Mouse (Mus musculus) gastrocnemius, postnatal 4 days (tissue): ENCODE data around the gene Adk. TPM values are rescaled to one million over a fixed set of nuclear protein-coding genes. Genes with fewer than 3 reads are reported as not detected.

Source experiments
- DNase-seq, 2 experiments: peaks; one replicate each; pipeline ENCODE4 v3.0.0; 2021 to 2022; ENCODE audit warnings: low spot score in 2 of 2, mixed read lengths in 2 of 2
- total RNA-seq, 2 experiments: library from RNA; stranded (reverse); gene quantifications; 2 replicates each; pipeline ENCODE4 v1.2.3; 2021

The Adk gene
- total RNA-seq, 2 experiments from 2014 or later: 40.6 to 57.3 TPM

DNA sequence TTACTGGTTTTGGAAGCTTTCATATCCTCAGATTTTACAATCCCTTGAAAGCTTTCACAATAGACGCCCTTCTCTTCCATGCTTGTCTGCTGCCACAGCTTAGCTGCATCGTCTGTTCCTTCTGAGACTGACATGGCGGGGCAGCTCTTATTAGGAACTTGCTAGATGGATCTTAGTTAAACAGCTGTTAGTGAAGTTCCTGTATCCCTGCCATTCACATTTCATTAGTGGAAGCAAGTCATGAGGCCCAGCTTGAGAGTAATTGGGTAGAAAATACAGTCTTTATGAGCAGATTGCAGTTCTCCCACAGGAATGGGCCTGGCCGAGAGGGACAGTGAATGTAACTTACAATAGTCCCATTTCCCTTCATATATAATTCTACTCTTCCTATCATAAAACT lies 356.5 kb downstream of the Adk start:
- DNase-seq: no peak

- no peak for DNase-seq
Measured at GRCm38 (mm10) chr14:21410769-21411477, 358.5 kb downstream of the Adk start.

DNA sequence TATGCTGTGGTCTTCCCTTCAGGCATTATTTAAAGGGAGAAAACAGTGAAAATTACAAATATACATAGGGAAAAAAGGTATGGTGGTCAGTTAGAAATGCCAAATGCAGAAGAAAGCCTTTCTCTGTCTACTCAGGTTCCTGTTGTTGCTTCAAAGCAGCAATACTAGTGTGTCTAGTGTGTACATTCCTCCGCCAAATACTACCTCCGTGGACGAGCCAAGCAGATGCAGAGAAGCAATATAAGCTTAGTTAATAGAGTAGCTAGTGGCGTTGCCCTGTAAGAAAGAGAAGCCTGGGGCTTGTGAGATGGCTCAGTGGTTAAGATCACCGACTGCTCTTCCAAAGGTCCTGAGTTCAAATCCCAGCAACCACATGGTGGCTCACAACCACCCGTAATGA lies 359.1 kb downstream of the Adk start:
- no peak for DNase-seq

- no peak for DNase-seq
Measured at GRCm38 (mm10) chr14:21418332-21418731, 366.0 kb downstream of the Adk start.

DNA sequence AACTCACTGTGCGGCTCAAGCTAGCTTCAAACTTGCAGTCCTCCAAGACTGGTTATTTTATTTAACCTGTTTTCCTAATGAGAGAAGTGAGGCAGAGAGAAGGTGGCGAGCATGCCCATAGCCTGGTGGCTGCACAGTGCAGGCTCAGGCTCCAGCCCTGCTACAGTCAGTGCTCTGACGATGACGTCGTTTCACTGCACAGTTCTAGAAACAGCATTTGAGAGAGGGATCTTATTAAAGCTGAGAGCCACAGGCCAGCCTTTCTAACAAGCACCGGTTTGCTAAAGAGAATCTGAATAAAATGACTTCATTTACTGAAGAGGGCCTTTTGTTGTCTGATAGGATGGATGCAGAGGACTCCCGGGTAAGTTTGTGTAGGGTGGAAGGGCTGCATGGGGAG lies 375.0 kb downstream of the Adk start:
- no peak for DNase-seq

DNA sequence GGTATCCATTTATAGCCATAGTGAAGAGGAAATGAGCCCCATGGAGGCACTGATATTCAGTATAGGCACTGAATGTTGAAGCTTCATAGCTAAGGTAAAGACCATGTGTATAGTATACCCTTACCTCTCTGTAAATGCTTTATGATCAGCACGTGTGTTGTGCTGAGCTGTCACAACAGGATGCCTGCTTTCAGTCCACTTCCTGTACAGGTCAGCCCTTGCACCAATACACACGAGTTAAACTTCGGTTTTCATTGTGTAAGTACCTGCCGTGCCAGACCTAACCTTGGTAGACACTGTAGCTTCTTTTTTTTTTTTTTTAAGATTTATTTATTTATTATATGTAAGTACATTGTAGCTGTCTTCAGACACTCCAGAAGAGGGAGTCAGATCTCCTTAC lies 381.0 kb downstream of the Adk start:
- DNase-seq: no peak

GRCm38 (mm10) chr14:21433995-21434394 lies 381.6 kb downstream of the Adk start:
- DNase-seq: no peak

- DNase-seq: no peak
Measured at GRCm38 (mm10) chr14:21434686-21435085, 382.3 kb downstream of the Adk start.

- peak in 1 of 2 experiments; percentile 19 for DNase-seq
Measured at GRCm38 (mm10) chr14:21439785-21440184, 387.4 kb downstream of the Adk start.

- no peak for DNase-seq
Measured at GRCm38 (mm10) chr14:21440526-21440925, 388.2 kb downstream of the Adk start.

DNA sequence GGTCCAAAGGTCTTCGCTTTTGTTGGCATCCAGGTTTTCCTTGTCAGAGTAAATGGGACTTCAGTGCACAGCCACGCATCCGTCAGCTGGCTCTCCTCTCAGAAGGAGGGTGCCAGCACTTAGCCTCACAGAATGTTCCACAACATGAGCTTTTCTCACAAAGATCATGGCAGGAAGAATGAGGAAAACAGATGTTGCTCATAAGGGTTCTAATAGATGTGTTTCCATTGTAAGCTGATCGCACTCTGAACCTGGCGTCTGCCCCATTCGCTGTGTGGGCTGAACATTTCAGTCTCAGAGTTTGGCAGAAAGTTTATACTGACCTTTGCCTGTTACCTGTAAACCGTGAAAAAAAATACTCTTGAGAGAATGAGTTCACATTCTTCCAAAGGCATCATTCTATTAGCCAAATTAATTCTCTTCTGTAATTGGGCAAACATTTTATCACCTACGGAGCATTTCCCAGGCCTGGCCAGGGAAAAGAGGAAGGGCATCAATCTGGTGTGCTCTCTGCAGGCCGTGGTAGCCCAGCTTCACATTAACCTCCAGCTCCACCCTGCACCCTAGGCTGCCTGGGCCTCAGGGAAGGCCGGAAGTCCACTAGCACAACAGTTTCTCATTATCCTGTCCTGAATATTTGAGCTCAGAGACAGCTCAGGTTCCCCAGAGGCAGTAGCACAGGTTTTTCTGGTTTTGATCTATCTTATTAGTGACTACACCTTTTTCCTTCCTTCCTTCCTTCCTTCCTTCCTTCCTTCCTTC lies 389.6 kb downstream of the Adk start:
- DNase-seq: peak in 1 of 2 experiments; percentile 58

DNA sequence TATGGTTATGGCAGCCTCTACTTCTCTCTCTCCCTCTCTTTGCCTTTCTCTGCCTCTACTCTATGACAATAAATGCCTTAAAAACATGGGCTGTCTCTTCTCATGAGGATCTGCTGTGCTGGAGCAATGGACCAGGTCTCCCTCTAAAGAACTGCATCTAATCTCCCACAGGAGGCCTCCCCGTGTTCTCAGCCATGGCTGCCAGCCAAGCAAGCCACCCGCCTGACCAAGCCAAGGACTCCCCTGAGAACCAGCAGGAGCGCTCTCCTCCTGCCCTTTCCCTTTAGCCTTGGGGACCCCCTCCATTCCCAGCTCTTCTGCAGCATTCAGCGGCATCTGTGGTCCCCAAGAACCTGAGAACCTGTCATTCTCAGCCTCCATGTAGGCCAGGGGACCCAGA lies 400.2 kb downstream of the Adk start:
- DNase-seq: no peak

GRCm38 (mm10) chr14:21453896-21454295 lies 401.5 kb downstream of the Adk start:
- DNase-seq: no peak

DNA sequence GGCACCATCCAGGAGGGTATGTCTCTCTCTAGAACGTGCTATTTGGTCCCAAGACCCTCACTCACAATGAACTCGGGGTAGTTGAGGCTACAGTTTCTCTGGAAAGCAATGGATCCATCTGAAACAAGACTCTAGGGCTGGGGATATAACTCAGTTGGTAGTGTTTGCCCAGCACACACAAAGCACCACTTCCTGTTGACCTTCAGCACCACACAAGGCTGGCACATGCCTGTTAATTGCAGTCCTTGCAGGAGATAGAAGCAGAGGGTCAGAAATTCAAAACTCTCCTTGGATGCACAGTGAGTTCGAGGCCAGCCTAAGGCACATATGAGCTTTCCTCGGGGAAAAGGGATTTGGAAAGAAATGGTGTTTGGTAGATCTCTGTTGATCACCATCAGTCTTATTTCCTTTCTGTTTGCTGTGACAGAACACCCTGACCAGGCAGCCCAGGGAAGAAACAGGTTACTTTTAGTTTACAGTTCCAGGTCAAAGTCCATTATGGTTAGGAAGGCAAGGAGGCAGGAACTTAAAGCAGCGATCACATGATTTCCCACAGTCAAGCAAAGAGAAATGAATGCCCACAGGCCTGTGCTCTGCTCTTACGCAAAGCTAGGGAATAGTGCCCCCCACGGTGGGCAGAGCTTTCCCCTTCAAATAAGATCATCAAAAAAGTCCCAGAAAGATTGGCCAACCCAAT lies 403.4 kb downstream of the Adk start:
- DNase-seq: no peak

GRCm38 (mm10) chr14:21456526-21456925 lies 404.2 kb downstream of the Adk start:
- DNase-seq: no peak

DNA sequence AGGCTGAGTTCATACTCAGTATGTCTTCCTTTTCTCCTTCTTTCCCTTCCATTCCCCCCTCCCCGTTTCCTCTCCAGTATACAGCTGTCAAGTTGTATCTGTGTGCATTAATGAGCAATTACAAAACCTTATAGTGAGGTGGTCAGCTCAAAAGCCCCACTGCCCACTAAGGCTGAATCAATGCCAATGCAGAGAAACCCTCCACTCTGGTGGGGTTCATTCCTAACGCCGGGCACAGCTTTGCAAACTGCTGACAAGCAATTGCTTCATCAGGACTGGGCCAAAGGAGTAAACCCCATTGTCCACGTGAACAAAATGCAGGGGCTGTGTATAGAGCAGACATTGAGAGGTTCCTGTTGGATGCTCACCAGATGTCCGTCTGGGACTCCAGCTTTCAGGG lies 405.5 kb downstream of the Adk start:
- no peak for DNase-seq

- DNase-seq: no peak
Measured at GRCm38 (mm10) chr14:21458696-21459095, 406.3 kb downstream of the Adk start.

DNA sequence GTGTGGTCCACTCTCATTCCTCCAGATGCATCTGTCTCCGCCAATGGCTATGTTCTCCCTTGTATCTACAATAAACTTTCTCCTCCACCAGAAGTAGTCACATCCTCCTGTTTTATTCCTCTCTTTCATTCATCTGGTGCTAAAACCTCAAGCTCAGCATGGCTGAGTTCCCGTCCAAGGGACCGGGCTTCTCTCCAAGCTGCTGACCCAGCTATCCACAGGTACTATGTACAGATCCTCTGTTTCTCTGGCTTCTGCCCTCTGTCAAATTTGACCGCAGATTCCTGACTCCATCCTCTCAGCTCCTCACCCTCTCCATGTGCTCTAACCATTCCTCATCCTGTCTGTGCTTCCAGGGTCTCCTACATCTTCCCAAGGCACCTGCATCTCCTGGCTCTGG lies 406.8 kb downstream of the Adk start:
- no peak for DNase-seq

DNA sequence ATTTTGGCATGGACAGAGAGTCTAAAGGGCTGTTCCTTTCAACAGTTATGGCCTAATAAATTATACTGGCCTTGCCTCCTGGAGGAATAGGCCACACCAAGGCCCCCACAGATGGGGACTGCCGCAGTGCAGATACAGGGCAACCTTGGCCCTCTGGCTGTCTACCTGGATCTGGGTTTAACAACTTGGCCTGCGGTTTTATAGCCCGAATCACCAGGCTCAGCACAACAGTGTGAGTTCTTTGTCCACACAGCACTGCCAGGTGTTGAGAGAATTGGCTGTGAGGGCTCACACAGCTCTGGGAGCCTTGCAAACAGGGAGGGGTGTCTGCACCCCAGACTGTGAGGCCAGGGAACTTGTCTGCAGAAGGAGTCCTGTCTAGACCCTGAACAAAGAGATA lies 410.0 kb downstream of the Adk start:
- DNase-seq: no peak

DNA sequence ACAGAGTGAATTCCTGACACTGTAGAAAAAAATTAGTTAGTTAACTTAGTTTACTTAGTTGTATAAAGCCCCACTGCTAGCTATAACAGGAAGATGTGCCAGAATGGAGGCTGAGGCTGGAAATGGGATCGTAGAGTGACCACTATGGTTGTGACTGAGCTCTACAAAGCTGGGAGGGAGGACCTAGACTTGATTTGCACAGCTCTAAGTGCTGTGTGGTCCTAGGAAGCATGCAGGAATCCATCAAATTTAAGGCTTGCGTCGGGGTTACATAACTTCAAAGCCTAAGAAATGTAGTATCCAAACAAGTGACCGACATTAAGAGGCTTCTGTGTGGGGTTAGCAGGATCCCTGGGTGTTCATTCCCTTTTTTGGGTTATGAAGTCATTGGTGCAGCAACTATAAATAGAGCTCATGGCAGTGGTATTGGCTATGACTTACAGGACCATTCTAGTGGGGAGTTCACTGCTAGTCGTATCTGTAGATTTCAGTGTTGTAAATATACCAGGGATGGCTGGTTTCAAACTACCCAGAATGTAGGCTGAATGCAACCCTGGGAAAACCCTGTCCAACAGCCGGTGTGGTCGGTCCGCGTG lies 410.8 kb downstream of the Adk start:
- no peak for DNase-seq

GRCm38 (mm10) chr14:21470386-21470785 lies 418.0 kb downstream of the Adk start:
- no peak for DNase-seq

DNA sequence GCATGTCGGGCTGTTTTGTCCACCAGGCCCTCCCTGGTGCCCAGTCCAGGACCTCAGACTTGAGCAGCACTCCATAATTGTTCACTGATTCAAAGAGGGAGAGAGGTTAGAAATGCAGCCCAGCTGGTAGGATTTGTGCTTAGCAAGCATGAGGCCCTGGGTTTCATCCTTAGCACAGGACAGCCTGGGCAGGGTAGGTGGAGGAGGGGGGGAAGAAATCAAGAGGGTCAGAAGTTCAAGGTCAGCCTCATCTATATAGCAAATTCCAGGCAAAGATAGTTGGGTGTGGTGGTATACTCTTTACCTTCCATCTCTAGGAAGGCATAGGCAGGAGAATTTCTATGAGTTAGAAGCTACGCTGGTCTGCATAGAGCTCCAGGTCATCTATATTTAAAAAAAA lies 419.6 kb downstream of the Adk start:
- no peak for DNase-seq
